Mouse (Mus musculus): Measurements from ENCODE around the gene Hoxb5. TPM values are rescaled to one million over a fixed set of nuclear protein-coding genes. Genes with fewer than 3 reads are reported as not detected.
A peak's percentile ranks its signal among the peaks of the same experiment; 100 is the strongest.

Gene Hoxb5
- total RNA-seq, 2 experiments from 2014 or later, result 0.26 to 0.28 TPM

DNA sequence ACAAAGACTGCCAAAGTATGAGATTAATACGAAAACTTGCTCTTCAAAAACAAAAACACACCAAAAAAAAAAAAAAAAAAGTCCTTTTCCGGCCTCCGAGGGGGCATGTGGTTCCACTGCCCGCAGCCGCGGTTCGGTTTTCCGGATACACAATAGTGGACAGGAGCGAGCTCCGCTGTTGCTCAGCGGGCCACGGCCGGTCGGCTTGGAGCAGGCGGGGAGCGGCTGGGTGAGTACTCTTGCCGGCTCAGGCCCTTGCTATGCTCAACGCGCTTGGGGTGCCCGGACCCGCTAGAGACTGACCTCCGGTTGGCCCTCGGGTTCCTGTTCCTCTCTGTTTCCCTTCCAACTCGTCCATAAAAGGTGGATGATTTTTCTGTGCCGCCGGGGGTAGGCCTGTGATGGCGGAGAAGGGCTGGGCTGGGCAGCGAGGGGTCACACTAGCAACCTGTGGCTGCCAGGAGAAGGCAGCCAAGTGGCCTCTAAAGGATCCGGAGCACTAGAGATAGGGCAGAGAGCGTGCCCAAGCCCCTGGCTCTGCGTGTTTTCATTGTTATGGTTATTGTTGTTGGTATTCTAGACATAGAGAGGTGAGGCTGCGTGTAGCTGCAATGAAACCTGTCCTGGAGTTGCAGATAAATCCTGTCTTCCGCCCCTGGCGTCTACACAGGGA lies 11.7 kb downstream of the Hoxb5 start:
- peak overlapping the region; percentile 65 for H3K4me3 ChIP-seq
- intact Hi-C loops (cut with DNase I), result loop anchor here (5.0 kb wide), 1 partner anchor 37 kb away; the partner anchor contains the start of gene Hoxb2
- TF ChIP-seq CTCF (IDR thresholded peaks at IDR 0.05), result no peak
- peak overlapping the region; percentile 73 for H3K27ac ChIP-seq
- no peak for DNase-seq

GRCm38 (mm10) chr11:96315344-96315681 lies 12.2 kb downstream of the Hoxb5 start:
- Histone ChIP-seq H3K4me3 (peak overlapping the region; percentile 65), H3K27ac (peak overlapping the region; percentile 73)
- DNase-seq, result no peak
- no peak for TF ChIP-seq CTCF (IDR thresholded peaks at IDR 0.05)
- intact Hi-C loops (cut with DNase I), result no loop called here

GRCm38 (mm10) chr11:96316696-96317607 lies 13.8 kb downstream of the Hoxb5 start:
- TF ChIP-seq CTCF (IDR thresholded peaks at IDR 0.05), result no peak
- Histone ChIP-seq H3K4me3 (no peak overlapping the region), H3K27ac (no peak overlapping the region)
- no peak for DNase-seq
- intact Hi-C loops (cut with DNase I), result no loop called here

DNA sequence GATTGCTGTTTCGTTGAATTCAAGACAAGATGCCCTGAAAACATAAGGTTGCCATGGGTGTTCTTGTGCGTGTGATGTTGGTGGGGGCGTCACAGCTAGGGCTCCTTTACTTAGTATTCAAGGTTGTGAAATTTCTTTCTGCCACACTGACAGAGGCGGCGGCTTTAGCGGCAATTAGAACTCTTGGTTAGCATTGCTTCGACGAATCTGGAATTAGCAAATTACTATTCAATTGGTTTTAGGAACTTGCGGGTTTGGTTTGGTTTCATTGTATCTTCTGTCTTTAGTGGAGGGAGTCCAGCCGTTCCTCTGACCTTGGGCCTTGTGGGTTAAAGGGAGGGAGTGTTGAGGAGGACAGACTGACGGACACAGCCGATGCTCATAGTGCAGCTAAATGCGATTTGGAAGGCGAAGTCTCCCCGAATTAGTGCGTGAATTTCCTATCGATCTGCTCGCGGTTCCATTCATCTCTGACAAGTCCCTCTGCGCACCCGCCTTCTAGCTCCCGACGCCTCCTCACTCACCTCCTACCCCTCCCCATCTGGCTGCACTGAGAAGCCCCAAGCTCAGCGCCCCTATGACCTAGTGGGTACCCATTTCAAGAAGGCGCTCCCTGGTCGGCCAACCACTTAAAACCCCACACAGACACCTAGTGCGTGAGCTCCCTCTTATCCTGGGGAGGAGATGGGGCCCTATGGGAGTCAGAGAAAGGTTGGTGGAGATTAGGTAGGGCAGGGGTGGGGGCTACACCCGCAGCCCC lies 14.7 kb downstream of the Hoxb5 start, which contains the start of gene Hoxb4:
Gene Hoxb4, plus strand, starts transcription at position 660 of the 760 bp plus-strand sequence.
- DNase-seq, result no peak
- peak within 1 kb of the TSS; percentile 75 for H3K4me3 ChIP-seq
- peak within 1 kb of the TSS; percentile 78 for H3K27ac ChIP-seq
- TF ChIP-seq CTCF (IDR thresholded peaks at IDR 0.05), result no peak
- intact Hi-C loops (cut with DNase I), result no loop called here

- TF ChIP-seq CTCF (IDR thresholded peaks at IDR 0.05), result no peak
- intact Hi-C loops (cut with DNase I), result no loop called here
- peak; percentile 50 for DNase-seq
These were observed 15.4 kb downstream of the Hoxb5 start for GRCm38 (mm10) chr11:96318368-96319070.

DNA sequence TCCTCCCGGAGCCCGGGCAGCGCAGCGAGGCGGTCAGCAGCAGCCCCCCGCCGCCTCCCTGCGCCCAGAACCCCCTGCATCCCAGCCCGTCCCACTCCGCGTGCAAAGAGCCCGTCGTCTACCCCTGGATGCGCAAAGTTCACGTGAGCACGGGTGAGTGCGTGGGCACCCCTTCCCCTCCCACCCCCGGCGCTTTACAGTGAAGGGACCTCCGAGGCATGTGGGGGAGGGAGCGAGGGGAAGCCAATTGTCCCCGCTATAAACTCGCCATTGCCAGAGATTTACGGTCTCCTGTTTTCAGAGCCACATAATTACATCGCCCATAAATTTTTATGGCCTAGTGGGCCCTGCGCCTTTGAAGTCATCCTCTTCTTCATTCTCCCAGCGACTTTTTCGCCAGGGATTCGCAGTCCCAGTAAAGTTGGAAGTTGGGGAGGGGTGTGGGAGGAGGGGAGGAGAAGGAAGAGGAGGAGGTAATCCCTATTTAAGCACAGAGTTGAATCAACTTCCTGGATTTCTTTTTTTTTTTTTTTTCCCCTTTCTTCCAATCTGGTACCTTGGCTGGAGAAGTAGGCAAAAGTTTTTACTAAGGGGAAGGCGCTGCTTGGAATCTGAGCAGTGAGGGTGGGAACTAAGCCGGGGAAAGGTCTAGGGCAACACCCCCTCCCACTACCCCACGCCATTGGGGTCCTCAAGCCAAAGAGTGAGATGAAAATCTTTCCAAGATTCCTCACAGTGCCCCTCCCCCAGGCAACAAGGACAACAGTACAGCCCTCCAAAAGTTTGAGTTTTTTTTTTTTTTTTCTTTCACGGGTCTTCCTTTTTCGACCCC lies 16.2 kb downstream of the Hoxb5 start:
- no peak for DNase-seq
- no peak for TF ChIP-seq CTCF (IDR thresholded peaks at IDR 0.05)
- intact Hi-C loops (cut with DNase I), result no loop called here
- peak overlapping the region; percentile 78 for H3K27ac ChIP-seq
- H3K4me3 ChIP-seq, result peak overlapping the region; percentile 75

More at GRCm38 (mm10) chr11:96318368-96319070, 15.4 kb downstream of the Hoxb5 start:
- Histone ChIP-seq H3K4me3 (peak overlapping the region; percentile 75), H3K27ac (peak overlapping the region; percentile 78)

GRCm38 (mm10) chr11:96319910-96320309 lies 16.8 kb downstream of the Hoxb5 start:
- no peak for TF ChIP-seq CTCF (IDR thresholded peaks at IDR 0.05)
- Histone ChIP-seq H3K27ac (peak overlapping the region; percentile 38; the same call in 1 of the 2 replicates), H3K4me3 (peak overlapping the region; percentile 75)
- intact Hi-C loops (cut with DNase I), result no loop called here
- no peak for DNase-seq

GRCm38 (mm10) chr11:96320688-96321087 lies 17.6 kb downstream of the Hoxb5 start:
- TF ChIP-seq CTCF (IDR thresholded peaks at IDR 0.05), result no peak
- Histone ChIP-seq H3K27ac (no peak overlapping the region), H3K4me3 (no peak overlapping the region)
- intact Hi-C loops (cut with DNase I), result no loop called here
- DNase-seq, result no peak

DNA sequence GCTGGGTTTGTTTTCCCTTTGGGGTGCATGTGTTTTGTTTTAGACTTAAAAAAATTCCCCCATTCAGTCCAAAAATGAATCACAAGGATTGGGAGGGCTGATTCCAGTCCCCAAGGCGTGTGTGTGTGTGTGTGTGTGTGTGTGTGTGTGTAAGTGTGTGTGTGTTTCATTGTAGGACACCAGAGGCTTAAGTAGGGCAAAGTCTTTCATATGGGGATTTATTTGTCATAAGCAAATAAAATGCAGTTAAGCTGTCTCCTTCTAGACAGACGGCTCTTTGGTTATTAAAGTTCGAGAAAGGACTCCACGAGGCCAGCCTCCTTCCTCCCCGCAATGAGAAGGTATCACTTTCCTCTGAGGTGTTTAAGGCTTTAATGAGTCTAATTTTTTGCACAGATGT lies 18.7 kb downstream of the Hoxb5 start:
- DNase-seq, result no peak
- intact Hi-C loops (cut with DNase I), result no loop called here
- no peak overlapping the region for H3K27ac ChIP-seq

DNA sequence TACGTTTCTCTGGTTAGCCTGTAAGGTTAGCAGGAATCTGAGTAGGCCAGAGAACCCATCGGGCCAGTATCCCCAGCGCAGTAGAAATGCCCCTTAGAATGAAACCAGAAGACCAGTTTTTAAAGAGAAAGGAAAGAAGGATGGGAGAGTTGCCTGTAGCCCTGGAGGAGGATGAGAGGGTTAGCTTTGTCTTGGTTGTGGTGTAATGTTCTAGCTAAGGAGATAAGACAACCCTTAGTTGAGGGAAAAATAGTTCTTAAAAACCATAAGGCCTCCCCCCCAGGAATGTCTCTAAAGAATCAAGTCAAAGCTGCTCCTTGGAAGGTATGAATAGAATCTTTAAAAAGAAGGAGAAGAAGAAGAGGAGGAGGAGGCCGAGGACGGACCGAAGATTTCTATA lies 19.6 kb downstream of the Hoxb5 start:
- intact Hi-C loops (cut with DNase I), result no loop called here
- Histone ChIP-seq H3K4me3 (no peak overlapping the region), H3K27ac (no peak overlapping the region)
- no peak for TF ChIP-seq CTCF (IDR thresholded peaks at IDR 0.05)
- DNase-seq, result no peak

More for the DNA sequence above, 18.7 kb downstream of the Hoxb5 start:
- TF ChIP-seq CTCF (IDR thresholded peaks at IDR 0.05), result no peak
- H3K4me3 ChIP-seq, result no peak overlapping the region

GRCm38 (mm10) chr11:96323154-96323553 lies 20.0 kb downstream of the Hoxb5 start, which contains the start of gene Hoxb3:
Gene Hoxb3 (plus strand): TSS chr11:96323326.
- no peak within 1 kb of the TSS for H3K27ac ChIP-seq
- DNase-seq, result no peak
- intact Hi-C loops (cut with DNase I), result no loop called here
- no peak for TF ChIP-seq CTCF (IDR thresholded peaks at IDR 0.05)
- H3K4me3 ChIP-seq, result no peak within 1 kb of the TSS
